Mouse (Mus musculus) thymus, adult 2 months (tissue): ENCODE results near the gene Eif5a2. TPM values are rescaled to one million over a fixed set of nuclear protein-coding genes. Genes with fewer than 3 reads are reported as not detected.

Experiments
- DNase-seq: peaks from one replicate; pipeline ENCODE4 v3.0.0; 2021
- H3K27ac ChIP-seq: fragments of 200-500 bp; 2 replicates; pipeline ENCODE4 v1.5.1; 2012; ENCODE audit warnings: low read length, control low read depth; ENCODE audit not compliant: control insufficient read depth, insufficient read depth
- H3K27me3 ChIP-seq: fragments of 200-500 bp; 2 replicates; pipeline ENCODE4 v1.6.1; 2012; ENCODE audit warnings: mild to moderate bottlenecking, low read length, moderate library complexity, mixed read lengths; ENCODE audit not compliant: control insufficient read depth, insufficient read depth
- H3K36me3 ChIP-seq: fragments of 200-500 bp; 2 replicates; pipeline ENCODE4 v1.6.1; 2012; ENCODE audit warnings: mild to moderate bottlenecking, low read length, moderate library complexity; ENCODE audit not compliant: control insufficient read depth, insufficient read depth
- H3K4me1 ChIP-seq: fragments of 200-500 bp; replicated peaks from 2 replicates; pipeline ENCODE4 v1.6.1; 2012; ENCODE audit warnings: low read length; ENCODE audit not compliant: control insufficient read depth, insufficient read depth
- H3K4me3 ChIP-seq: fragments of 200-500 bp; 2 replicates; pipeline ENCODE4 v1.5.1; 2012; ENCODE audit warnings: mild to moderate bottlenecking, low read length, control low read depth, moderate library complexity; ENCODE audit not compliant: control insufficient read depth, insufficient read depth
- CTCF ChIP-seq: fragments of 200-500 bp; IDR thresholded peaks from 2 replicates; pipeline ENCODE4 v1.5.1; 2012; ENCODE audit warnings: mild to moderate bottlenecking, control low read depth, low read length, moderate library complexity, borderline replicate concordance; ENCODE audit not compliant: control insufficient read depth, poor library complexity, insufficient read depth; ENCODE audit errors: extremely low read depth
- POLR2A ChIP-seq: fragments of 200-500 bp; IDR thresholded peaks from 2 replicates; pipeline ENCODE4 v1.6.1; 2012; ENCODE audit warnings: mild to moderate bottlenecking, low read length, control low read depth, moderate library complexity; ENCODE audit not compliant: control insufficient read depth, poor library complexity, insufficient read depth; ENCODE audit errors: extremely low read depth
- WGBS: fragments of 180-500 bp; shearing (Covaris S2); methylation state at CpG from one replicate; pipeline ENCODE4 v1.1.7; 2018; 5-methylcytosine and 5-hydroxymethylcytosine counted together
- polyA plus RNA-seq: library from polyadenylated mRNA; depleted of rRNA; stranded (reverse); fragments of >200 nt; gene quantifications from 2 replicates; pipeline ENCODE4 v1.2.3, GENCODE M21; 2012

Gene Eif5a2
- polyA plus RNA-seq, 1 experiment, result 1.9 TPM

- no peak within 1 kb of the TSS for H3K27ac ChIP-seq
- peak; percentile 96 for TF ChIP-seq POLR2A
- TF ChIP-seq CTCF, result peak; percentile 66
- under 1% methylated on average over 72 of the region's 72 CpGs for WGBS
- H3K4me3 ChIP-seq, result peak within 1 kb of the TSS; percentile 93
- peak; percentile 99 for DNase-seq
- peaks cover 7% of the 10 kb centered on the region for H3K36me3 ChIP-seq
- H3K4me1 ChIP-seq, result no peaks in the 10 kb centered on the region
- H3K27me3 ChIP-seq, result no peaks in the 10 kb centered on the region
These were observed 24.4 kb downstream of the Eif5a2 start, which contains the start of gene Rpl22l1 for GRCm38 (mm10) chr3:28805301-28806097. Rpl22l1 (plus strand) TSS chr3:28805436.

- no peaks in the 10 kb centered on the region for H3K4me1 ChIP-seq
- TF ChIP-seq CTCF (no peak), POLR2A (no peak)
- no peak overlapping the region for H3K4me3 ChIP-seq
- WGBS, result 98% methylated on average over 4 of the region's 4 CpGs
- no peak for DNase-seq
- no peaks in the 10 kb centered on the region for H3K27me3 ChIP-seq
- no peak overlapping the region for H3K27ac ChIP-seq
- H3K36me3 ChIP-seq, result peaks cover 7% of the 10 kb centered on the region
These were observed 27.1 kb downstream of the Eif5a2 start for GRCm38 (mm10) chr3:28808039-28808643.

GRCm38 (mm10) chr3:28811441-28811840 is 30.4 kb downstream of the Eif5a2 start:
- H3K4me1 ChIP-seq, result no peaks in the 10 kb centered on the region
- no peak for TF ChIP-seq POLR2A
- no peak for TF ChIP-seq CTCF
- WGBS, result 75% methylated on average over 4 of the region's 4 CpGs
- H3K27me3 ChIP-seq, result no peaks in the 10 kb centered on the region
- no peak for DNase-seq
- no peak overlapping the region for H3K4me3 ChIP-seq
- H3K36me3 ChIP-seq, result peaks cover 7% of the 10 kb centered on the region
- H3K27ac ChIP-seq, result no peak overlapping the region

GRCm38 (mm10) chr3:28814361-28814760 is 33.3 kb downstream of the Eif5a2 start:
- Histone ChIP-seq H3K27me3 (no peaks in the 10 kb centered on the region), H3K4me1 (no peaks in the 10 kb centered on the region), H3K36me3 (no peaks in the 10 kb centered on the region), H3K4me3 (no peak overlapping the region), H3K27ac (no peak overlapping the region)
- WGBS, result 10% methylated on average over 4 of the region's 4 CpGs
- DNase-seq, result no peak
- TF ChIP-seq CTCF (no peak), POLR2A (no peak)

GRCm38 (mm10) chr3:28816010-28816540 is 35.0 kb downstream of the Eif5a2 start:
- H3K4me3 ChIP-seq, result no peak overlapping the region
- no peak for DNase-seq
- no peaks in the 10 kb centered on the region for H3K4me1 ChIP-seq
- WGBS, result 85% methylated on average over 4 of the region's 4 CpGs
- TF ChIP-seq CTCF (no peak), POLR2A (no peak)
- H3K27me3 ChIP-seq, result no peaks in the 10 kb centered on the region
- no peaks in the 10 kb centered on the region for H3K36me3 ChIP-seq
- no peak overlapping the region for H3K27ac ChIP-seq

- no peak overlapping the region for H3K27ac ChIP-seq
- no peak for DNase-seq
- H3K27me3 ChIP-seq, result no peaks in the 10 kb centered on the region
- H3K4me3 ChIP-seq, result no peak overlapping the region
- no peaks in the 10 kb centered on the region for H3K4me1 ChIP-seq
- WGBS, result 91% methylated on average over 1 of the region's 1 CpGs
- no peaks in the 10 kb centered on the region for H3K36me3 ChIP-seq
- no peak for TF ChIP-seq POLR2A
- TF ChIP-seq CTCF, result no peak
These were observed 45.2 kb downstream of the Eif5a2 start for GRCm38 (mm10) chr3:28826272-28826671.
